Mouse (Mus musculus) small intestine, adult 2 months (tissue): ENCODE results near the gene Fam205c.

Source experiments
- CTCF ChIP-seq: fragments of 200-500 bp; IDR thresholded peaks from 2 replicates; pipeline ENCODE4 v1.5.1; 2012; ENCODE audit warnings: low read depth, mild to moderate bottlenecking, control low read depth, inconsistent platforms, low read length, moderate library complexity, mixed read lengths; ENCODE audit not compliant: insufficient replicate concordance, insufficient read length; ENCODE audit errors: extremely low read depth
- POLR2A ChIP-seq: fragments of 200-500 bp; IDR thresholded peaks from 2 replicates; pipeline ENCODE4 v1.6.1; 2012; ENCODE audit warnings: low read depth, mild to moderate bottlenecking, control low read depth, inconsistent platforms, low read length, moderate library complexity

DNA sequence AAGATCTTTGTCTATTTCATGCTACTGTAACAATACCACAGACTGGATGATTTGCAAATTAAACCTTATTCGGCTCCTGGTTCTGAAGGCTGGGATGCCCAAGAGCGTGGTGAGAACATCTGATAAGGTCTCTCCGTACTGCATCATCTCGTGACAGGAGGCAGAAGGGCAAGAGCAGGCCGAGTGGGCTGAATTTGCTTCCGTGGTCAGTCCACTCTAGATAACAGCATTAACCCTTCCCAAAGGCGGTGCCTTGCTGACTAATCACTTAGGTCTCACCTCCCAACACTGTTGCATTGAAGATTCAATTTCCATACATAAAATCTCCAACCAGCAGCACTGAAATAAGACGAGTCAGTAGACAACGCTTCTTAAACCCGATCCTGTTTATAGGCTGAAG is 39.4 kb upstream of the Fam205c start:
- TF ChIP-seq CTCF (no peak), POLR2A (no peak)
